Mouse (Mus musculus): ENCODE measurements at regions not wholly inside any gene's neighbourhood (a gene's known extent, or its start where the extent isn't known, plus 50 kb on each side); places are given as distances from the start of the nearest gene placed in this dataset.
A peak's percentile ranks its signal among the peaks of the same experiment; 100 is the strongest.

- peak; percentile 68 for ATAC-seq (ENCODE audit: low FRiP score)
- WGBS = 37% methylated on average over 15 of the region's 15 CpGs
- peak; percentile 38 for DNase-seq (ENCODE audit: low spot score)
- H3K4me2 ChIP-seq (replicated peaks) = no peak overlapping the region
- H3K27me3 ChIP-seq (ENCODE audit: control insufficient read depth, insufficient read depth, low read length) = no peaks in the 10 kb centered on the region
- H3K4me1 ChIP-seq (replicated peaks; ENCODE audit: control insufficient read depth, insufficient read depth, low read length) = 0 out of 2 replicates have a peak, but pooled peaks cover 9% of the 10 kb centered on the region
- 0 out of 2 replicates have a peak overlapping the region, but pooled peaks have one; percentile 3 for H3K27ac ChIP-seq
- H3K36me3 ChIP-seq (replicated peaks; ENCODE audit: control insufficient read depth, insufficient read depth) = no peaks in the 10 kb centered on the region
- H3K9me3 ChIP-seq (ENCODE audit: control insufficient read depth, low read length) = no peaks in the 10 kb centered on the region
- H3K4me3 ChIP-seq (replicated peaks; ENCODE audit: low read length) = no peak overlapping the region
- H3K9ac ChIP-seq = no peak overlapping the region
These were observed 70.3 kb downstream of the Matn1 start for GRCm38 (mm10) chr4:131014301-131015081.

DNA sequence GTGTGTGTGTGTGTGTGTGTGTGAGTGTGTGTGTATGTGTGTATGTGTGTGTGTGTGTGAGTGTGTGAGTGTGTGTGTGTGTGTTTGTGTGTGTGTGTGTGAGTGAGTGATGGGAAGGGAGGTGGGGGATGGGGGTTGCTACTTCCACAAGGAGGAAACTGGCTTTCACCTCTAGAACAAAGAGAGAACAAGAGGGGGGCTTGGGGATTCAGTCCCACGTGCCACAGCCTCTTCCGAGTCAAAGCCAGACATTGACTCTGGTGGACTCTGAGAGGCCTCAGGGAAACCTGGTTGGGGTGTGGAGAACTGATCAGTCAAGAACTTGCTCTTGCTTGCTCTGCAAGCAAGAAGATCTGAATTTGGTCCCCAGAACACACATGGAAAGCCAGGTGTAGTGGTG, 71.0 kb downstream of the Matn1 start:
- H3K27ac ChIP-seq = 0 out of 2 replicates have a peak overlapping the region, but pooled peaks have one; percentile 43
- ATAC-seq (ENCODE audit: low FRiP score) = no peak
- no peaks in the 10 kb centered on the region for H3K9me3 ChIP-seq (ENCODE audit: control insufficient read depth, low read length)
- WGBS = 10% methylated on average over 2 of the region's 2 CpGs
- no peak for DNase-seq (ENCODE audit: low spot score)
- H3K36me3 ChIP-seq (replicated peaks; ENCODE audit: control insufficient read depth, insufficient read depth) = no peaks in the 10 kb centered on the region
- H3K4me3 ChIP-seq (replicated peaks; ENCODE audit: low read length) = no peak overlapping the region
- 0 out of 2 replicates have a peak, but pooled peaks cover 9% of the 10 kb centered on the region for H3K4me1 ChIP-seq (replicated peaks; ENCODE audit: control insufficient read depth, insufficient read depth, low read length)
- no peaks in the 10 kb centered on the region for H3K27me3 ChIP-seq (ENCODE audit: control insufficient read depth, insufficient read depth, low read length)
- H3K9ac ChIP-seq = no peak overlapping the region
- H3K4me2 ChIP-seq (replicated peaks) = no peak overlapping the region

- no peak for DNase-seq (ENCODE audit: low spot score)
- H3K4me2 ChIP-seq (replicated peaks) = no peak overlapping the region
- peaks cover 6% of the 10 kb centered on the region for H3K9me3 ChIP-seq (ENCODE audit: control insufficient read depth, low read length)
- H3K27me3 ChIP-seq (ENCODE audit: control insufficient read depth, insufficient read depth, low read length) = no peaks in the 10 kb centered on the region
- no peak for ATAC-seq (ENCODE audit: low FRiP score)
- H3K9ac ChIP-seq = no peak overlapping the region
- H3K36me3 ChIP-seq (replicated peaks; ENCODE audit: control insufficient read depth, insufficient read depth) = no peaks in the 10 kb centered on the region
- no peaks in the 10 kb centered on the region for H3K4me1 ChIP-seq (replicated peaks; ENCODE audit: control insufficient read depth, insufficient read depth, low read length)
- WGBS = 49% methylated on average over 6 of the region's 6 CpGs
- no peak overlapping the region for H3K4me3 ChIP-seq (replicated peaks; ENCODE audit: low read length)
- no peak overlapping the region for H3K27ac ChIP-seq
These were observed 79.4 kb downstream of the Matn1 start for GRCm38 (mm10) chr4:131023601-131024000.

- no peak overlapping the region for H3K9ac ChIP-seq
- H3K4me3 ChIP-seq (replicated peaks; ENCODE audit: low read length) = no peak overlapping the region
- ATAC-seq (ENCODE audit: low FRiP score) (no peak), DNase-seq (ENCODE audit: low spot score) (no peak)
- WGBS = 90% methylated on average over 11 of the region's 11 CpGs
- H3K4me2 ChIP-seq (replicated peaks) = no peak overlapping the region
- no peaks in the 10 kb centered on the region for H3K27me3 ChIP-seq (ENCODE audit: control insufficient read depth, insufficient read depth, low read length)
- no peak overlapping the region for H3K27ac ChIP-seq
- H3K36me3 ChIP-seq (replicated peaks; ENCODE audit: control insufficient read depth, insufficient read depth) = no peaks in the 10 kb centered on the region
- no peaks in the 10 kb centered on the region for H3K4me1 ChIP-seq (replicated peaks; ENCODE audit: control insufficient read depth, insufficient read depth, low read length)
- H3K9me3 ChIP-seq (ENCODE audit: control insufficient read depth, low read length) = no peaks in the 10 kb centered on the region
These were observed 92.1 kb downstream of the Matn1 start for GRCm38 (mm10) chr4:131036292-131036691.

DNA sequence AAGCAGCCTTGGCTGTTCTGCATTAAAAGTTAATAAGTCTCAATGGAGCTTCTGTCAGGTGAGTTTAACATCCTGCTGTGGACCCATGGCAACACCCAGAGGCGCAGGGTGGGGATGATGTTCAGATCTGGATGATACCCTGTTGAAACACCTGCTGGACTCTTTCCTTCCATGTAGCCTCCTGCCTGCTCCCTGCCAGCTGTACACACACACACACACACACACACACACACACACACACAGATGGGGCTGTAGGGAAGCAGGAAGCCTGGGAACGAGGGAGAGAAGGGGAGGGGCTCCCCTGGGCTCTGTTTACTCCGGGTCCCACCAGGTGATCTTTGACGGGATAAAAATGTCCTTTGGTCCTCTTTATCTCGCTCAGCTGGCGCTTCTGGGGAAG, 93.0 kb downstream of the Matn1 start:
- ATAC-seq (ENCODE audit: low FRiP score) (no peak), DNase-seq (ENCODE audit: low spot score) (no peak)
- H3K27me3 ChIP-seq (ENCODE audit: control insufficient read depth, insufficient read depth, low read length) = no peaks in the 10 kb centered on the region
- H3K27ac ChIP-seq = no peak overlapping the region
- 14% methylated on average over 6 of the region's 6 CpGs for WGBS
- H3K9ac ChIP-seq = peak overlapping the region; percentile 31; the same call in 1 of the 2 replicates
- H3K4me3 ChIP-seq (replicated peaks; ENCODE audit: low read length) = no peak overlapping the region
- H3K4me2 ChIP-seq (replicated peaks) = no peak overlapping the region
- no peaks in the 10 kb centered on the region for H3K4me1 ChIP-seq (replicated peaks; ENCODE audit: control insufficient read depth, insufficient read depth, low read length)
- H3K9me3 ChIP-seq (ENCODE audit: control insufficient read depth, low read length) = no peaks in the 10 kb centered on the region
- no peaks in the 10 kb centered on the region for H3K36me3 ChIP-seq (replicated peaks; ENCODE audit: control insufficient read depth, insufficient read depth)

DNA sequence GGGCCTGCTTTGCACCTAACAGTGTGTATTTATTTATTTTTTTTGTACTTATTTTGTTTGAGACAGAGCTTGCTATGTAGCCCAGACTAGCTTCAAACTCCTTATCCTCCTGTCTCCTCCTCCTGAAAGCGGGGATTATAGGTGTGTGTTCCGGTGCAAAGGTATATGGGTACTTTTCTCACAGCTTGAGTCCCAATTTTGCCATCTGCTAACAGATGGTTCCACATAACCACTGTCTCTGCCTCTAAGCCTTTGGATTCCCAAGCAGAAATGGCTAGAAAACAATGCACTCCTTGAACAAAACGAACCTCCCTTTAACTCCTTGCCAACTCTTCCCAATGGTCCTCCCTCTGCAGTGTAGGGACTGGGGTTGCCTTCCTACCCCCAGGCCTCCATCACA, 95.5 kb downstream of the Matn1 start:
- no peak for ATAC-seq (ENCODE audit: low FRiP score)
- no peaks in the 10 kb centered on the region for H3K9me3 ChIP-seq (ENCODE audit: control insufficient read depth, low read length)

GRCm38 (mm10) chr4:131041210-131041609, 97.0 kb downstream of the Matn1 start:
- no peaks in the 10 kb centered on the region for H3K36me3 ChIP-seq (replicated peaks; ENCODE audit: control insufficient read depth, insufficient read depth)
- 86% methylated on average over 2 of the region's 2 CpGs for WGBS
- no peak overlapping the region for H3K9ac ChIP-seq
- H3K27ac ChIP-seq = no peak overlapping the region
- no peak for ATAC-seq (ENCODE audit: low FRiP score)
- no peak overlapping the region for H3K4me3 ChIP-seq (replicated peaks; ENCODE audit: low read length)
- no peaks in the 10 kb centered on the region for H3K4me1 ChIP-seq (replicated peaks; ENCODE audit: control insufficient read depth, insufficient read depth, low read length)
- H3K4me2 ChIP-seq (replicated peaks) = no peak overlapping the region
- no peak for DNase-seq (ENCODE audit: low spot score)
- H3K9me3 ChIP-seq (ENCODE audit: control insufficient read depth, low read length) = no peaks in the 10 kb centered on the region
- no peaks in the 10 kb centered on the region for H3K27me3 ChIP-seq (ENCODE audit: control insufficient read depth, insufficient read depth, low read length)

More for the DNA sequence above, 95.5 kb downstream of the Matn1 start:
- no peak overlapping the region for H3K4me3 ChIP-seq (replicated peaks; ENCODE audit: low read length)
- WGBS = 76% methylated on average over 3 of the region's 3 CpGs
- H3K27ac ChIP-seq = no peak overlapping the region
- no peaks in the 10 kb centered on the region for H3K27me3 ChIP-seq (ENCODE audit: control insufficient read depth, insufficient read depth, low read length)
- no peak overlapping the region for H3K9ac ChIP-seq
- no peak overlapping the region for H3K4me2 ChIP-seq (replicated peaks)
- no peak for DNase-seq (ENCODE audit: low spot score)
- H3K4me1 ChIP-seq (replicated peaks; ENCODE audit: control insufficient read depth, insufficient read depth, low read length) = no peaks in the 10 kb centered on the region
- H3K36me3 ChIP-seq (replicated peaks; ENCODE audit: control insufficient read depth, insufficient read depth) = no peaks in the 10 kb centered on the region

DNA sequence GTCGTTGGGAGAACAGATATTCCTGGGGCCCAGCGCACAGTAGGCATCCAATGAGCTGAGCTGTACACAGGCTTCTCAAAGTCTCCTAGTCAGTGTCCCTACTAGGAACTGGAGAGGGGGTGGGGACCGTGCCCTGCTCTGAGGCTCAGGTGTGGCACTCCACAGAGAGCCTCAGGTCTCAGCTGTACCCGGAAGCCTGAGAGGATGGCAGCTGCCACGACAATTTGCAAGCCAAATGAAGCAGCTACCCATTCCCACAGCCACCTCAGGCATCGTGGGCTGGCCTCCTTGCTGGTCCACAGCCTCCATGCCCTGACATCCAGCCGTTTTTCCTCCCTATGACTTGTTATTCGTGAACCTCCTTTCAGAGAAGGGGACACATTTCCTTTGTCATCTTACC, 101.9 kb downstream of the Matn1 start:
- H3K4me3 ChIP-seq (replicated peaks; ENCODE audit: low read length) = no peak overlapping the region
- no peaks in the 10 kb centered on the region for H3K27me3 ChIP-seq (ENCODE audit: control insufficient read depth, insufficient read depth, low read length)
- no peak overlapping the region for H3K9ac ChIP-seq
- 33% methylated on average over 8 of the region's 8 CpGs for WGBS
- H3K4me1 ChIP-seq (replicated peaks; ENCODE audit: control insufficient read depth, insufficient read depth, low read length) = no peaks in the 10 kb centered on the region
- ATAC-seq (ENCODE audit: low FRiP score) (no peak), DNase-seq (ENCODE audit: low spot score) (no peak)
- no peak overlapping the region for H3K27ac ChIP-seq
- H3K9me3 ChIP-seq (ENCODE audit: control insufficient read depth, low read length) = no peaks in the 10 kb centered on the region
- H3K36me3 ChIP-seq (replicated peaks; ENCODE audit: control insufficient read depth, insufficient read depth) = no peaks in the 10 kb centered on the region
- H3K4me2 ChIP-seq (replicated peaks) = no peak overlapping the region

- Histone ChIP-seq H3K9me3 (ENCODE audit: control insufficient read depth, low read length) (no peaks in the 10 kb centered on the region), H3K4me1 (replicated peaks; ENCODE audit: control insufficient read depth, insufficient read depth, low read length) (no peaks in the 10 kb centered on the region), H3K9ac (no peak overlapping the region), H3K36me3 (replicated peaks; ENCODE audit: control insufficient read depth, insufficient read depth) (no peaks in the 10 kb centered on the region), H3K4me2 (replicated peaks) (no peak overlapping the region), H3K27ac (no peak overlapping the region), H3K4me3 (replicated peaks; ENCODE audit: low read length) (no peak overlapping the region), H3K27me3 (ENCODE audit: control insufficient read depth, insufficient read depth, low read length) (no peaks in the 10 kb centered on the region)
- ATAC-seq (ENCODE audit: low FRiP score) (no peak), DNase-seq (ENCODE audit: low spot score) (no peak)
- 61% methylated on average over 12 of the region's 12 CpGs for WGBS
These were observed 102.9 kb downstream of the Matn1 start for GRCm38 (mm10) chr4:131046969-131047650.

Measured in hindbrain, embryonic 14.5 days (tissue).